Mouse (Mus musculus) myocyte (in vitro differentiated cells): ENCODE results near the gene Ccdc160.

ENCODE experiments used
- E2F4 ChIP-seq: IDR thresholded peaks from one replicate; pipeline ENCODE4 v1.6.1; 2011; ENCODE audit warnings: mild to moderate bottlenecking, control low read depth, moderate library complexity; ENCODE audit not compliant: insufficient read depth
- MAX ChIP-seq: IDR thresholded peaks from one replicate; pipeline ENCODE4 v1.6.1; 2011; ENCODE audit warnings: low read depth, mild to moderate bottlenecking, control low read depth
- MYOD1 ChIP-seq, 3 experiments: IDR thresholded peaks; one replicate each; pipeline ENCODE4 v1.6.1; 2011; ENCODE audit warnings: control low read depth in 2 of 3, low read depth in 2 of 3, mild to moderate bottlenecking in 2 of 3, moderate library complexity in 1 of 3; ENCODE audit not compliant: insufficient read length in 2 of 3, control insufficient read depth in 1 of 3
- POLR2A ChIP-seq: IDR thresholded peaks from one replicate; pipeline ENCODE4 v1.6.1; 2011; ENCODE audit warnings: low read depth, mild to moderate bottlenecking, control low read depth, moderate library complexity; ENCODE audit not compliant: insufficient read length
- REST ChIP-seq: IDR thresholded peaks from one replicate; pipeline ENCODE4 v1.6.1; 2011; ENCODE audit warnings: mild to moderate bottlenecking, control low read depth, moderate library complexity; ENCODE audit not compliant: insufficient read depth, insufficient read length

DNA sequence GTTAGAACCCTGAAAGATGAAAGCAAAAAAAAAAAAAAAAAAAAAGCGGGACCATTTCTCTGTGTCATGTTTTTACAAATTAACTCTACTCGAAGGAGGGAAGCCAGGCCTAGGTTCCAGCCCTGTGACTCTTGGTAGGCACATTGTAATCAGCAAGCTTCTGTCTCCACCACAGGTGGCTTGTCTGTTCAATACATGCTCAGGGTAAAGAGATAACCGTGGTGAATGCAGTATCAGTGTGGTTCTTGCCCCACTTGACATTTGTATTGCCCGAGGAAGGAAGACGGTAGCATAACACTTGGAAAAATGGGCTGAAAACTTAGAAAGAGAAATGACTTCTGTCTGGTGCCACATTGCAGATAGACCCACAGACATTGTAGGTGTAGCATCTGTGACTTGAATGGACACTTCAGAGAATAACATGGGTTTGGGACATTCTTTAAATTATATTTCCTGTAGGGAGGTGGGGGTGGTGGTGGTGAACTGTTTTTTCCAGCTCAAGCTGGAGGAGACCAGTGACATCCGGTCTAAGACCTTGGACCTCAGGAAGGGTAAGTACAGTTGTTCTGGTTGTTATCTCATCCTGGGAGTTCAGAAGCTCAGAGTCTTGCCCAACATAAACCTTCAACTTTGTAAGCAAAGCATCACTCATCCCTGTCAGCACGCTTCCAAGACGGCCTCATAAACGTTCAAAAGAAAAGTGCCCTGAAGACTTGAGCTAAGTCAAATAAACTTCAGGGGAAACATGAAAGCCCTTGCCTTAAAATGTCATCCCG lies 1.1 kb downstream of the Ccdc160 start:
- TF ChIP-seq POLR2A (no peak), E2F4 (no peak), MAX (no peak), REST (no peak), MYOD1 (IDR thresholded peaks at IDR 0.05; ENCODE audit: control insufficient read depth in 1 of 3, insufficient read length in 2 of 3, low read depth in 2 of 3) (no peak)
